In the genomic region with DNA sequence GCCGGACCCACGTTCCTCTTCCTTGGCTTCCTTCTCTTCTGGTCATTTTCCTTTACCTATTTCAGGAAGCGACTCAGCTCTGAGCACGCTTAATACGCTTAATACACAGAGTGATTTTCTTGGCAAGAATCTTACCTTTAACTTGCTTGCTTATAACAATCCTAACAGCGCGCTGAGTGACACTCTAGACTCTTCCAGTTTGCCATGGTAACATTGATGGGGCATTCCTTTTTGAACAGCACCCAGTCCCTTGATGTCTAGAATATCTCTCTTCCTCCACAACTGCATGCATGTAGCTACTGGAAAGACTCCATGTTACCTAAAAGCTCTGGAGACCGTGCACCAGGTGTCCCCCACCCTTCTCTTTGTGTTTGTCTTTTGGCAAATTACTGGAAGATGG, we compare ENCODE assay signal across 22 mouse cellular contexts.
A peak's percentile ranks its signal among the peaks of the same experiment; 100 is the strongest.
DNase-seq lines count a peak whose midpoint lies in the region; ATAC-seq and TF ChIP-seq lines count a peak whose summit lies in the region.
"Had no signal": no experiment of that assay in that cellular context is flagged by ENCODE, and none has a peak within 500 bp of the region (broad histone marks: within the 10 kb centered on the region; RNA-seq: fewer than 3 reads in every experiment).

No protein-coding gene starts in this region.

- H3K9ac ChIP-seq in forebrain, postnatal 0 days: no peak overlapping the region
- no peak overlapping the region for H3K9ac ChIP-seq in forebrain, embryonic 15.5 days (replicated peaks)
- H3K9ac ChIP-seq in hindbrain, postnatal 0 days (replicated peaks; ENCODE audit: low read length): no peak overlapping the region
- no peak overlapping the region for H3K9ac ChIP-seq in hindbrain, embryonic 11.5 days (ENCODE audit: low read depth, low read length)
- no peak overlapping the region for H3K9ac ChIP-seq in midbrain, postnatal 0 days (replicated peaks; ENCODE audit: low read length, poor library complexity, severe bottlenecking)
- no peak overlapping the region for H3K9ac ChIP-seq in midbrain, embryonic 16.5 days (ENCODE audit: low read depth, low read length)
- H3K9ac ChIP-seq: embryonic facial prominence, embryonic 12.5 days; forebrain, embryonic 12.5 days; heart, embryonic 13.5 days; hindbrain, embryonic 12.5 days had no signal

- peaks cover 18% of the 10 kb centered on the region for H3K4me1 ChIP-seq in forebrain, postnatal 0 days (ENCODE audit: insufficient read depth)
- H3K4me1 ChIP-seq in forebrain, embryonic 15.5 days: peaks cover 25% of the 10 kb centered on the region
- H3K4me1 ChIP-seq in hindbrain, postnatal 0 days (ENCODE audit: insufficient read depth, low read length): 0 out of 2 replicates have a peak, but pooled peaks cover 18% of the 10 kb centered on the region
- peaks cover 2% of the 10 kb centered on the region; the same call in 1 of the 2 replicates for H3K4me1 ChIP-seq in hindbrain, embryonic 11.5 days (replicated peaks; ENCODE audit: control insufficient read depth, insufficient read depth, low read length)
- H3K4me1 ChIP-seq in midbrain, postnatal 0 days (ENCODE audit: insufficient read depth, low read length): peaks cover 7% of the 10 kb centered on the region; the same call in 1 of the 2 replicates
- H3K4me1 ChIP-seq in midbrain, embryonic 16.5 days (ENCODE audit: control insufficient read depth, insufficient read depth, low read length): peaks cover 7% of the 10 kb centered on the region

- no peaks in the 10 kb centered on the region for H3K27me3 ChIP-seq in forebrain, postnatal 0 days (ENCODE audit: insufficient read depth, low read length)
- no peaks in the 10 kb centered on the region for H3K27me3 ChIP-seq in forebrain, embryonic 15.5 days
- H3K27me3 ChIP-seq in hindbrain, postnatal 0 days (ENCODE audit: insufficient read depth, low read length): no peaks in the 10 kb centered on the region
- H3K27me3 ChIP-seq in hindbrain, embryonic 11.5 days (ENCODE audit: control insufficient read depth, insufficient read depth, low read length): no peaks in the 10 kb centered on the region
- no peaks in the 10 kb centered on the region for H3K27me3 ChIP-seq in midbrain, postnatal 0 days (ENCODE audit: insufficient read depth, low read length)
- no peaks in the 10 kb centered on the region for H3K27me3 ChIP-seq in midbrain, embryonic 16.5 days (ENCODE audit: control insufficient read depth, insufficient read depth, low read depth, low read length)
- H3K27me3 ChIP-seq: CH12.LX; embryonic facial prominence, embryonic 12.5 days; heart, embryonic 13.5 days; hindbrain, embryonic 12.5 days; Patski had no signal

- no peak for TF ChIP-seq CTCF in forebrain, postnatal 0 days (IDR thresholded peaks at IDR 0.05; ENCODE audit: low read depth)
- TF ChIP-seq CTCF in hindbrain, postnatal 0 days (IDR thresholded peaks at IDR 0.05; ENCODE audit: low read depth): no peak
- TF ChIP-seq CTCF in midbrain, postnatal 0 days (IDR thresholded peaks at IDR 0.05): no peak

- ATAC-seq in forebrain, postnatal 0 days: peak; percentile 21; the same call in 1 of the 2 replicates
- no peak for ATAC-seq in forebrain, embryonic 15.5 days (replicated peaks)
- no peak for ATAC-seq in hindbrain, postnatal 0 days
- ATAC-seq in hindbrain, embryonic 11.5 days (ENCODE audit: low FRiP score): no peak
- ATAC-seq in midbrain, postnatal 0 days (ENCODE audit: low FRiP score): 0 out of 2 replicates have a peak, but pooled peaks have one; percentile 38
- ATAC-seq in midbrain, embryonic 16.5 days: no peak
- ATAC-seq: activated CD4-positive, CD25-positive, alpha-beta regulatory T cell, adult 4 months; Patski had no signal

- peak overlapping the region; percentile 40; the same call in 1 of the 2 replicates for H3K27ac ChIP-seq in forebrain, postnatal 0 days (ENCODE audit: low read depth, low read length)
- H3K27ac ChIP-seq in forebrain, embryonic 15.5 days (replicated peaks): no peak overlapping the region; the same call in 1 of the 2 replicates
- H3K27ac ChIP-seq in hindbrain, postnatal 0 days: no peak overlapping the region
- no peak overlapping the region for H3K27ac ChIP-seq in hindbrain, embryonic 11.5 days (ENCODE audit: low read depth, low read length)
- H3K27ac ChIP-seq in midbrain, postnatal 0 days (ENCODE audit: low read depth, low read length): 0 out of 2 replicates have a peak overlapping the region, but pooled peaks have one; percentile 8
- no peak overlapping the region for H3K27ac ChIP-seq in midbrain, embryonic 16.5 days (ENCODE audit: low read length)
- H3K27ac ChIP-seq: embryonic facial prominence, embryonic 12.5 days; forebrain, embryonic 12.5 days; heart, embryonic 13.5 days; hindbrain, embryonic 12.5 days had no signal

- H3K36me3 ChIP-seq in forebrain, postnatal 0 days (ENCODE audit: insufficient read depth): no peaks in the 10 kb centered on the region
- no peaks in the 10 kb centered on the region for H3K36me3 ChIP-seq in forebrain, embryonic 15.5 days
- no peaks in the 10 kb centered on the region for H3K36me3 ChIP-seq in hindbrain, postnatal 0 days (ENCODE audit: insufficient read depth, low read length)
- no peaks in the 10 kb centered on the region for H3K36me3 ChIP-seq in hindbrain, embryonic 11.5 days (ENCODE audit: control insufficient read depth, insufficient read depth, low read length)
- H3K36me3 ChIP-seq in midbrain, postnatal 0 days (ENCODE audit: insufficient read depth, low read length): no peaks in the 10 kb centered on the region
- no peaks in the 10 kb centered on the region for H3K36me3 ChIP-seq in midbrain, embryonic 16.5 days (ENCODE audit: control insufficient read depth, insufficient read depth, low read length)
- H3K36me3 ChIP-seq: embryonic facial prominence, embryonic 12.5 days; forebrain, embryonic 12.5 days; heart, embryonic 13.5 days; hindbrain, embryonic 12.5 days had no signal

- DNase-seq in forebrain, postnatal 0 days: peak; percentile 65
- DNase-seq in hindbrain, postnatal 0 days (ENCODE audit: low spot score): peak; percentile 39
- no peak for DNase-seq in hindbrain, embryonic 11.5 days (ENCODE audit: low spot score)
- DNase-seq in midbrain, postnatal 0 days (ENCODE audit: low spot score): peak; percentile 30
- no peak for DNase-seq in right cerebral cortex, postnatal 25 days
- DNase-seq: adrenal gland, postnatal 14 days; cerebellum, adult 11 months; cerebellum, adult 8-10 months; cerebellum, postnatal 14 days; embryo, embryonic 11 days; gastrocnemius, postnatal 14 days; heart, postnatal 36 days; kidney, adult 11 months had no signal

- no peaks in the 10 kb centered on the region for H3K9me3 ChIP-seq in forebrain, postnatal 0 days (ENCODE audit: low read length)
- H3K9me3 ChIP-seq in forebrain, embryonic 15.5 days: no peaks in the 10 kb centered on the region
- H3K9me3 ChIP-seq in hindbrain, postnatal 0 days (ENCODE audit: low read length): no peaks in the 10 kb centered on the region
- H3K9me3 ChIP-seq in hindbrain, embryonic 11.5 days (ENCODE audit: control insufficient read depth, low read length): no peaks in the 10 kb centered on the region
- no peaks in the 10 kb centered on the region for H3K9me3 ChIP-seq in midbrain, postnatal 0 days (ENCODE audit: low read length)
- H3K9me3 ChIP-seq in midbrain, embryonic 16.5 days (replicated peaks; ENCODE audit: control insufficient read depth, low read length, poor library complexity, severe bottlenecking): no peaks in the 10 kb centered on the region
- H3K9me3 ChIP-seq: embryonic facial prominence, embryonic 12.5 days; forebrain, embryonic 12.5 days; heart, embryonic 13.5 days; hindbrain, embryonic 12.5 days had no signal

- 57% methylated on average over 8 of the region's 8 CpGs for WGBS in forebrain, postnatal 0 days
- 75% methylated on average over 8 of the region's 8 CpGs for WGBS in forebrain, embryonic 15.5 days
- 44% methylated on average over 8 of the region's 8 CpGs for WGBS in hindbrain, postnatal 0 days
- WGBS in hindbrain, embryonic 11.5 days: 90% methylated on average over 8 of the region's 8 CpGs
- WGBS in midbrain, postnatal 0 days: 75% methylated on average over 8 of the region's 8 CpGs
- 81% methylated on average over 8 of the region's 8 CpGs for WGBS in midbrain, embryonic 16.5 days

- H3K4me3 ChIP-seq in forebrain, postnatal 0 days (ENCODE audit: low read depth, low read length): no peak overlapping the region
- no peak overlapping the region for H3K4me3 ChIP-seq in forebrain, embryonic 15.5 days
- H3K4me3 ChIP-seq in hindbrain, postnatal 0 days (ENCODE audit: low read length): no peak overlapping the region
- H3K4me3 ChIP-seq in hindbrain, embryonic 11.5 days (ENCODE audit: low read depth, low read length): no peak overlapping the region
- H3K4me3 ChIP-seq in midbrain, postnatal 0 days (ENCODE audit: low read depth, low read length): no peak overlapping the region
- H3K4me3 ChIP-seq in midbrain, embryonic 16.5 days (ENCODE audit: low read depth, low read length): no peak overlapping the region
- H3K4me3 ChIP-seq: embryonic facial prominence, embryonic 12.5 days; forebrain, embryonic 12.5 days; heart, embryonic 13.5 days; hindbrain, embryonic 12.5 days had no signal

- H3K4me2 ChIP-seq in forebrain, postnatal 0 days (ENCODE audit: low read depth): no peak overlapping the region
- no peak overlapping the region for H3K4me2 ChIP-seq in forebrain, embryonic 15.5 days (replicated peaks)
- H3K4me2 ChIP-seq in hindbrain, postnatal 0 days (ENCODE audit: low read depth, low read length): no peak overlapping the region
- H3K4me2 ChIP-seq in hindbrain, embryonic 11.5 days (replicated peaks; ENCODE audit: low read depth, low read length): no peak overlapping the region
- no peak overlapping the region for H3K4me2 ChIP-seq in midbrain, postnatal 0 days (ENCODE audit: low read depth, low read length, poor library complexity, severe bottlenecking)
- H3K4me2 ChIP-seq in midbrain, embryonic 16.5 days (ENCODE audit: low read length): no peak overlapping the region
- H3K4me2 ChIP-seq: embryonic facial prominence, embryonic 12.5 days; forebrain, embryonic 12.5 days; heart, embryonic 13.5 days; hindbrain, embryonic 12.5 days had no signal

Comparison
In these comparisons a context has a peak if more than half of its experiments do, and no peak if none do; other contexts are left out.
1. ATAC-seq: peak in forebrain, postnatal 0 days (single experiment) and midbrain, postnatal 0 days (single experiment); none in forebrain, embryonic 15.5 days (single experiment), hindbrain, postnatal 0 days (single experiment), hindbrain, embryonic 11.5 days (single experiment) and midbrain, embryonic 16.5 days (single experiment).
2. DNase-seq: peak in forebrain, postnatal 0 days (single experiment), hindbrain, postnatal 0 days (single experiment) and midbrain, postnatal 0 days (single experiment); none in hindbrain, embryonic 11.5 days (single experiment) and right cerebral cortex, postnatal 25 days (single experiment).
3. H3K27ac ChIP-seq: peak in forebrain, postnatal 0 days (single experiment) and midbrain, postnatal 0 days (single experiment); none in forebrain, embryonic 15.5 days (single experiment), hindbrain, postnatal 0 days (single experiment), hindbrain, embryonic 11.5 days (single experiment) and midbrain, embryonic 16.5 days (single experiment).